Mouse (Mus musculus) spleen, adult 2 months (tissue): Measurements from ENCODE around the gene Emc9.

Experiments
- CTCF ChIP-seq: fragments of 200-500 bp; IDR thresholded peaks from 2 replicates; pipeline ENCODE4 v1.5.1; 2011; ENCODE audit warnings: mild to moderate bottlenecking, inconsistent platforms; ENCODE audit not compliant: insufficient read depth, insufficient read length, insufficient replicate concordance; ENCODE audit errors: extremely low read depth
- POLR2A ChIP-seq: fragments of 200-500 bp; IDR thresholded peaks from 2 replicates; pipeline ENCODE4 v1.6.1; 2011; ENCODE audit warnings: low read depth, low read length, inconsistent platforms

DNA sequence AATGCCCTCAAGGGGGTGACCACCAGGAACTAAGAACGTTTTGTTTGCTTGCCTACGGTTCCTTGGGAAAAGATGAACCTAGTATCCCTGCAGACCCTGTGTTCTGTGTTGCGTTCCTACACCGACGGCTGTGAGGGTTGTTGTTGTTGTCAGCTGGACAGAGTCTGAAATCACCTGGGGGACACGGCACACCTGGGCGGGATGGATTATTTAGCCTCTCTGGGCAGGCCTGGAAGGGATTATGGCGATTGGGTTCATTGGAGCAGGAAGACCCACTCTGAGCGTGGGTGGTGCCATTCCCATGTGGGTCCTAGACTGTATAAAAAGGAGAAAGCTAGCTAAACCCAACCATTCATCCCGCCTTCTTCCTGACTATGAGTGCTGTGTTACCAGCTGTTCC, 23.2 kb downstream of the Emc9 start:
- TF ChIP-seq CTCF, result no peak
- TF ChIP-seq POLR2A, result no peak
